Mouse (Mus musculus) liver, postnatal 0 days (tissue): ENCODE data around the gene Tmem265. TPM values are rescaled to one million over a fixed set of nuclear protein-coding genes. Genes with fewer than 3 reads are reported as not detected.

Source experiments
- ATAC-seq: fragments of 200-750 bp; cut with Nextera tagmentation; 2 replicates; pipeline ENCODE4 v1.8.0; 2017; ENCODE audit warnings: mild to moderate bottlenecking, moderate library complexity
- DNase-seq: peaks from one replicate; pipeline ENCODE4 v3.0.0-alpha.2; 2016
- H3K27ac ChIP-seq: fragments of 300-500 bp; sonication (generic); 2 replicates; pipeline ENCODE4 v1.5.1; 2014; ENCODE audit warnings: antibody characterized with exemption, moderate library complexity, mild to moderate bottlenecking, low read depth
- H3K27me3 ChIP-seq: fragments of 300-500 bp; sonication (generic); 2 replicates; pipeline ENCODE4 v1.6.1; 2014; ENCODE audit warnings: low read length, control low read depth, mixed read lengths; ENCODE audit not compliant: insufficient read depth
- H3K36me3 ChIP-seq: fragments of 300-500 bp; sonication (generic); replicated peaks from 2 replicates; pipeline ENCODE4 v1.6.1; 2014; ENCODE audit warnings: mild to moderate bottlenecking, control low read depth, low read length, moderate library complexity, mixed read lengths; ENCODE audit not compliant: insufficient read depth
- H3K4me1 ChIP-seq: fragments of 300-500 bp; sonication (generic); 2 replicates; pipeline ENCODE4 v1.6.1; 2014; ENCODE audit warnings: antibody characterized with exemption, mild to moderate bottlenecking, control low read depth; ENCODE audit not compliant: insufficient read depth
- H3K4me2 ChIP-seq: fragments of 300-500 bp; sonication (generic); 2 replicates; pipeline ENCODE4 v1.6.1; 2014; ENCODE audit warnings: low read depth, mild to moderate bottlenecking, low read length, moderate library complexity, mixed read lengths
- H3K4me3 ChIP-seq: fragments of 300-500 bp; sonication (generic); 2 replicates; pipeline ENCODE4 v1.5.1; 2014; ENCODE audit warnings: low read depth, low read length
- H3K9ac ChIP-seq: fragments of 300-500 bp; sonication (generic); replicated peaks from 2 replicates; pipeline ENCODE4 v1.6.1; 2014; ENCODE audit warnings: mild to moderate bottlenecking, moderate library complexity
- H3K9me3 ChIP-seq: fragments of 300-500 bp; sonication (generic); 2 replicates; pipeline ENCODE4 v1.6.1; 2016; ENCODE audit warnings: mild to moderate bottlenecking, control low read depth, low read length, mixed read lengths
- CTCF ChIP-seq: sonication (generic); IDR thresholded peaks from 2 replicates; pipeline ENCODE4 v1.5.1; 2016; ENCODE audit warnings: antibody characterized with exemption, low read depth
- EP300 ChIP-seq: IDR thresholded peaks from 2 replicates; pipeline ENCODE4 v1.6.1; 2016; ENCODE audit warnings: antibody characterized with exemption, low read depth, mild to moderate bottlenecking
- WGBS: fragments of 180-500 bp; shearing (Covaris S2); extraction: QIAGEN DNeasy Blood & Tissue Kit; methylation state at CpG from one replicate; pipeline ENCODE4 v1.1.7; 2014; ENCODE audit not compliant: insufficient replicate concordance; 5-methylcytosine and 5-hydroxymethylcytosine counted together
- polyA plus RNA-seq: library from polyadenylated mRNA; unstranded; fragments of >200 nt; fragmentation: Nextera tagmentation; extraction: Ambion mirVana; gene quantifications from 2 replicates; pipeline ENCODE4 v1.2.1, GENCODE M21; 2015

Tmem265 gene
- polyA plus RNA-seq, 1 experiment from 2014 or later = 3.3 TPM

DNA sequence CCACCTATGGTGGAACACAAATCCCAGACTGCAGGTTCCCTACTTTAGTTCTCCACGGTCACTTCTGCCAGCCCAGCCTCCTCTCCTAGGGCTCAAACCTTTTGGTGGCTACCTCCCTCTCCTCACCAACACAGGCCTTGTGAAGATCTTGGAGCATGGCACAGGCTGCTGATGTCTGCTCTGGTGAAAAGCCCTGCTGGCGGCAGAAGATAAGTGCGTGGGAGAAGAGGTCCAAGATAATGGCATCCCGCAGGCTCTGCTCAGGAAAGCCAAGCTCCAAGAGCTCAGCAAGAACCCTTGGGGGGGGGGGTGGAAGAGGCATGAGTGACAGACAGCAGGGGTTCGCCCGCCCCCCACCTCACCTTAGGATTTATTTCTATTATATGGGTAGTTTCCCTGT is 25.0 kb downstream of the Tmem265 start:
- DNase-seq = peak; percentile 45
- Histone ChIP-seq H3K9ac (no peak overlapping the region), H3K36me3 (peaks cover 39% of the 10 kb centered on the region), H3K27ac (peak overlapping the region; percentile 25; the same call in 1 of the 2 replicates), H3K4me3 (no peak overlapping the region), H3K4me2 (peak overlapping the region; percentile 19), H3K4me1 (peaks cover 16% of the 10 kb centered on the region), H3K27me3 (no peaks in the 10 kb centered on the region), H3K9me3 (no peaks in the 10 kb centered on the region)
- TF ChIP-seq CTCF = no peak
- peak; percentile 64; the same call in 1 of the 2 replicates for TF ChIP-seq EP300
- 62% methylated on average over 6 of the region's 6 CpGs for WGBS
- ATAC-seq = no peak

DNA sequence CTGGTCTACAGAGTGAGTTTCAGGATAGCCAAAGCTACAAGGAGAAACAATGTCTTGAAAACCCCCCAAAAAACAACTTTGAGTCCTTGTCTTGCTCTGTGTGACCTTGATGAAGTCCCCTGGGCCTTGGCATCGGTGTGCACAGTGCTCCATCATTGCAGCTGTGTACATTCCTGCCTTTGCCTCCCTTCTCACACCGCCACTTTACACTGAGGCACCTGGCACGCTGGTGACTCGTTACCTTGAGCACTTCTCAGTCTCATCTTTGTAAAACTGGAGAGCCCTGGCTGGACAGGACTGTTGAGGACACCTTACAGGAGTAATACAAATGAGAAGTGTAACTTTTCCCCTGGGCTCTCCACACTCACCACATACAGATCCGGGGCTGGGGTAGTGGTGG is 26.0 kb downstream of the Tmem265 start:
- no peak for TF ChIP-seq EP300
- TF ChIP-seq CTCF = no peak
- ATAC-seq (no peak), DNase-seq (no peak)
- H3K4me1 ChIP-seq = peaks cover 16% of the 10 kb centered on the region
- peak overlapping the region; percentile 90 for H3K4me2 ChIP-seq
- H3K9me3 ChIP-seq = no peaks in the 10 kb centered on the region
- H3K9ac ChIP-seq = no peak overlapping the region
- no peaks in the 10 kb centered on the region for H3K27me3 ChIP-seq
- WGBS = 67% methylated on average over 5 of the region's 5 CpGs
- peaks cover 43% of the 10 kb centered on the region for H3K36me3 ChIP-seq
- no peak overlapping the region for H3K27ac ChIP-seq
- peak overlapping the region; percentile 99 for H3K4me3 ChIP-seq

DNA sequence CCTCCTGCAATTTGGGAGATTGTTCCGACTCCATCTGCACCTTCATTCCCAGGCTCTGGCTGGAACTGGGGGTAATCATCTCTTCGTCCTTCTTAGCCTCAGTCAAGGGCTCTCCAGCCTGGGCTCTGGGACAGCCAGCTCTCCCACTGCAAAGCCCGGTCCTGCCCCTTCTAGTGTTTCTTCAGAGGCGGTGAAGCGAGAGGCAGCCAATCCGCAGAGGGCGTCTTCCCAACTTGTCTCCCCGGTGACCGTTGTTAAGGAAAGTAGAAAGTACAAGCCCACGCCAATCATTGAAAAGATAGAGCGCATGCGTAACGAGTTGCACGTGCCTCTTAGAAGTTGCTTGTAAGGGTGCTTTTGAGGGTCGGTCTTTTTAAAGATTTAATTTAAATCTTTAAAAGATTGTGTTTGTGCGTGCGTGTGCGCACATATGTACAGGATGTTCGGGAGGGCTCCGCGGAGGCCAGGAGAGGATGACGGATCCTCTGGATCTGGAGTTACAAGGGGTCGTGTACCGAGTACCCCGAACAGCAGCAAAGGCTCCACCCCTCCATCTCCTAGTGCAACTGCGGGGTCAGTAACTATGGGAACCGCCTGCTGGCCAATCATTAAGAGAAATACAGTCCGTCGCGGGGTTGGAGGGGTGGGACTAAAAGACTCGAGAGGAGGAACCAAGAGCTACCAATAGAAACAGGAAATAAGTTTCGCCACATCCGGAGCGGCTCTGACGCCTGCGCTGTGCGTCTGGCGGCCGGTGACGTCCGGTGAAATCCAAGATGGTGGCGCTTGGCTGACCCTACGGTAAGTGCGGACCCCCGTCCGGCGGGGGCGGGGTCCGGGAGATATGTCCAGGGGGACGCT is 27.1 kb downstream of the Tmem265 start, which contains the start of the genes Ccdc189 and Rnf40:
Ccdc189 (minus strand) TSS at position 585 of the 861 bp plus-strand sequence.
Rnf40 (plus strand) TSS at position 757 of the 861 bp plus-strand sequence.
- no peak for TF ChIP-seq CTCF
- no peak; the same call in 1 of the 2 replicates for TF ChIP-seq EP300
- Histone ChIP-seq H3K27ac (peak within 1 kb of the TSS; percentile 73), H3K9ac (peak within 1 kb of the TSS; percentile 94), H3K9me3 (no peaks in the 10 kb centered on the region), H3K4me1 (peaks cover 16% of the 10 kb centered on the region), H3K4me3 (peak within 1 kb of the TSS; percentile 99), H3K27me3 (no peaks in the 10 kb centered on the region), H3K4me2 (peak within 1 kb of the TSS; percentile 90), H3K36me3 (peaks cover 42% of the 10 kb centered on the region)
- 2% methylated on average over 50 of the region's 50 CpGs for WGBS
- ATAC-seq (peak; percentile 94), DNase-seq (peak; percentile 94)

DNA sequence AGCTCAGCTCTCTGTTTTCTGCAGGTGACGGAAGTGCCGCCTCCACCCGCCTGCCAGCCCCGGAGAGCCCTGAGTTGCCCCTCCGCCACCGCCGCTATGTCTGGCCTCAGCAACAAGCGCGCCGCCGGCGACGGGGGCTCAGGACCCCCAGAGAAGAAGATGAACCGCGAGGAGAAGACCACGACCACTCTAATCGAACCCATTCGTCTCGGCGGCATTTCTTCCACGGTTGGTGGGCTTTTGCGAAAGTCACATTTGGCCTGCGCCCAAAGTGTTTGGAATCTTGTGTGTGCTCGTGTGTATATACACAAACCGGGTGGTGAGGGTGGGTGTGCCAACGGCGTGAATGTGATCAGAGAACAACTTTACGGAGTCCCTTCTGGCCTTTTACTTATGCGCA is 27.7 kb downstream of the Tmem265 start:
- H3K4me1 ChIP-seq = peaks cover 16% of the 10 kb centered on the region
- DNase-seq = no peak
- peak overlapping the region; percentile 99 for H3K4me3 ChIP-seq
- ATAC-seq = peak; percentile 17
- peak overlapping the region; percentile 90 for H3K4me2 ChIP-seq
- no peaks in the 10 kb centered on the region for H3K9me3 ChIP-seq
- H3K27ac ChIP-seq = peak overlapping the region; percentile 73
- peaks cover 42% of the 10 kb centered on the region for H3K36me3 ChIP-seq
- H3K9ac ChIP-seq = peak overlapping the region; percentile 94
- 4% methylated on average over 29 of the region's 29 CpGs for WGBS
- no peaks in the 10 kb centered on the region for H3K27me3 ChIP-seq
- TF ChIP-seq EP300 (no peak), CTCF (no peak)

DNA sequence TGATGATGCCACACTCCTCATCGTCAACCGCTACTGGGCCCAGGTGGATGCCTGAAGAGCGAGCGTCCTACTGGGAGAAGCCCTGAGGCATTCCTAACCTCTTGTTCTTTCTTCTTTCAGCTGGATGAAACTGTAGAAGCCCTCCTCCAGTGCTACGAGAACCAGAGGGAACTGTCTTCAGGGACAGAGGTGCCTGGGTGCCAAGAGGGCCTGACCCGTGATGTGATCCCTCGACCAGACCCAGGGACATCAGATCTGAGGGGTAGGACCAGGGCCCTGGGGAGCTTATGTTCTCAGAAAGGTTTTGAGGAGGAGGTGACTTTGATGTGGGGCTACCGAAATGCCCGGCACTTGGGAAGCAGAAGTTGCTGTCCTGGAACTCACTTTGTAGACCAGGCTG is 28.4 kb downstream of the Tmem265 start:
- no peak for TF ChIP-seq EP300
- no peak for TF ChIP-seq CTCF
- 87% methylated on average over 9 of the region's 9 CpGs for WGBS
- Histone ChIP-seq H3K4me2 (peak overlapping the region; percentile 90), H3K9me3 (no peaks in the 10 kb centered on the region), H3K27me3 (no peaks in the 10 kb centered on the region), H3K36me3 (peaks cover 44% of the 10 kb centered on the region), H3K27ac (no peak overlapping the region), H3K4me3 (peak overlapping the region; percentile 99), H3K4me1 (peaks cover 16% of the 10 kb centered on the region), H3K9ac (peak overlapping the region; percentile 94)
- DNase-seq = no peak
- no peak for ATAC-seq

DNA sequence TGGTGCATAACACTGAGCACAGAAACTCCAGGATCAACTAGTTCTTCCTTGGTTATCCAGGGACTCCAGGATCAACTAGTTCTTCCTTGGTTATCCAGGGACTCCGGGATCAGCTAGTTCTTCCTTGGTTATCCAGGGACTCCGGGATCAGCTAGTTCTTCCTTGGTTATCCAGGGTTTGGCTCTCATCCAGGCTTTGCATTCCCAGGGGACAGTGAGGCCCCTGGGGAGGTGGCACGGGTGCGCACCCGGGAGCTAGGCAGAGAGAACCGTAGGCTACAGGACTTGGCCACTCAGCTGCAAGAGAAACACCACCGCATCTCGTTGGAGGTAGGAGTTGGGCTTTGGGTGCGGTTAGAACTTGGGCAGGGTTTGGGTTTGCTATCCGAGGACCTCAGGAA is 29.9 kb downstream of the Tmem265 start:
- TF ChIP-seq EP300 (no peak), CTCF (no peak)
- Histone ChIP-seq H3K4me3 (no peak overlapping the region), H3K4me2 (no peak overlapping the region), H3K9ac (no peak overlapping the region), H3K27ac (no peak overlapping the region), H3K4me1 (peaks cover 12% of the 10 kb centered on the region), H3K9me3 (no peaks in the 10 kb centered on the region), H3K36me3 (peaks cover 56% of the 10 kb centered on the region), H3K27me3 (no peaks in the 10 kb centered on the region)
- ATAC-seq (no peak), DNase-seq (no peak)
- 89% methylated on average over 10 of the region's 10 CpGs for WGBS
